Mouse (Mus musculus) thymus, postnatal 36 days (tissue): ENCODE results near the gene Kcnip1.

Experiments
- DNase-seq, 2 experiments: peaks; one replicate each; pipeline ENCODE4 v3.0.0; 2022; ENCODE audit warnings: mixed read lengths in 2 of 2

Gene Kcnip1

DNA sequence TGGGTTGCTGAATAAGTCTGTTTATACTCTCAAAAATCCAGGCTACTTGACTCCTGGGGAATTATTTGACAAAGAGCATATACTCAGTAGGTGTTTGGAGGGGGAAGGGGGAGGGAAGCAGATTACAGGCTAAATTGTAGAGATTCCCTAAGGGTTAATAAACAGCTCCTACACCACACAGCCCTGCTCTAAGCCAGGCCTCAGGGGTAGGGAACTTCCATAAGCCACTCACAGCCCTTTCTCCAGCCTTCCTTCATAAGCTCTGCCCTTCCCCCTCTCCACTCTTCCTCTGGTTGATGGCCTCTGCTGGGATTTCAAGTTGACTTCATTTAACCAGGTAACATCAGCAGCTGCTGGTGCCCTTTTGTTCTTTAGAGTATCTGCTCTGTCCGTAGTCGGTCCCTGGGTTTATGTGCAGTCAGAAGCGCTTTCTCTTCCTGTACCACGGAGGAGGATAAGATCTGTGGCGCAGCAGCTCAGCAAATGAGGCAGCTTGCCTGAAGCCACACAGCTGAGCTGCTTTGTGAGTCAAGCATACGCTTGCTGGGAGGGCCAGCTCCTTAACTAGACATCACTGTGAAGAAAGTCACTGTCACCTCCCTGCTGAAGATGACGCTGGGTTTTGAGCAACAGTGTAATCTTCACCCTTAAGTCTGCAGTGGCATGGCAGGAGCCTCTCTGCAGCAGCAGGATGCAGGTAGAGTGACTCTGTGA lies 54.2 kb downstream of the Kcnip1 start:
- DNase-seq = peak; percentile 75 to 85

GRCm38 (mm10) chr11:33937641-33938040 lies 55.3 kb downstream of the Kcnip1 start:
- DNase-seq = no peak

GRCm38 (mm10) chr11:33934286-33934685 lies 58.7 kb downstream of the Kcnip1 start:
- peak; percentile 52 to 53 for DNase-seq

GRCm38 (mm10) chr11:33932386-33933111 lies 60.4 kb downstream of the Kcnip1 start:
- DNase-seq = peak; percentile 30 to 45

- peak; percentile 78 to 82 for DNase-seq
Measured at GRCm38 (mm10) chr11:33931836-33932385, 61.0 kb downstream of the Kcnip1 start.

GRCm38 (mm10) chr11:33929412-33929811 lies 63.5 kb downstream of the Kcnip1 start:
- no peak for DNase-seq

DNA sequence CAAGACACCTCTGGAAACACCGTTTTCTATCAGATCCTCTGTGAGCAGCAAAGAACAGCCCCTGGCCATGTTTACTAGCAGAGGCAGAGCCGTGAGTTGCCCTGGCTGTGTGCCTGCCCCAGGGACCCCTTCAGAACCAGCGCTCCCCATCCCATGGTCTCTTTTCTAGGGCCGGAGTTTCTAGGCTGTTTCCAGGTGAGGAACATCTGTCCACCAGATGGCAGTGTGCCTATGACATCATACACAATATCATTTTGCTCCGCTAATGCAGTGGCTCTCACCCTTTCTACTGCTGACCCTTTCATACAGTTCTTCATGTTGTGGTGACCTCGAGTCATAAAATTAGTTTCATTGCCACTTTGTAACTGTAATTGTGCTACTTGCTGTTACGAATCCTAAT lies 64.3 kb downstream of the Kcnip1 start:
- peak; percentile 43 to 49 for DNase-seq

GRCm38 (mm10) chr11:33927836-33928235 lies 65.1 kb downstream of the Kcnip1 start:
- no peak for DNase-seq

DNA sequence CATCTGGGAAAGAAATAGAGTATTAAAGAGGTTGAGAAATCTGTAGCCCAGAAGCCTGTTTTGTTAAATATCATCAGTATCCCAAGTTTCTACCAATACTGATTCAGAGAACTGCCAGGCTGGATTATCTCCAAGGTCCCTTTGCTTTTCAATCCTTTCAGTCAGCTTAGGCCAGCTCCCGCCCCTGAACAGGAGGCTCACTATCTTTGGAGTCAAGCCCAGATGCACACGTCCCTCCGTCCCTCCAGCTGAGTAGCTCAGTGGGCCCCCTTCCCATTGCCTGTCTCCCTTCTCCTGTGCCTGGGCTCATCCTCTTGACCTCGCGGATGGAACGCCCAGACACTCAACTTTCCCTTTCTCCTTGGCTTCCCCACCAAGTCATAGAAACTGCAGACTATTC lies 65.6 kb downstream of the Kcnip1 start:
- no peak for DNase-seq

DNA sequence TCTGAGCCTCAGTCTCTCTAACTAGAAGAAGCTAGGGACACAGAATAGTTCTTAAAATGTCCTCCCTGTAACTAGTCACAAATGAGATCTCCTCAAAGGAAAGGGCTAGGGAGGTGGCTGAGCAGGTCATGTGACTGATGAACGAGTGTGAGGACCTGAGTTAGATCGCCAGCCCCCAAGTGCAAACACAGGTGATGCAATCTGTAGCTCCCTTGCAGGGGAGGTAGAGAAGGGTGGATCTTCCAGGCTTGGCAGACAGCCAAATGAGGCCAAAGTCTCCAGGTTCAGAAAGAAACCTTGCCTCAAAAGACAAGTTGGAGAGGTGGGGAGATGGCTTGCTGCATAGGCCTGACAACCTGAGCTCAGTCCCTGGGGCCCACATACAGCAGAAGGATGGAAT lies 66.4 kb downstream of the Kcnip1 start:
- no peak for DNase-seq

DNA sequence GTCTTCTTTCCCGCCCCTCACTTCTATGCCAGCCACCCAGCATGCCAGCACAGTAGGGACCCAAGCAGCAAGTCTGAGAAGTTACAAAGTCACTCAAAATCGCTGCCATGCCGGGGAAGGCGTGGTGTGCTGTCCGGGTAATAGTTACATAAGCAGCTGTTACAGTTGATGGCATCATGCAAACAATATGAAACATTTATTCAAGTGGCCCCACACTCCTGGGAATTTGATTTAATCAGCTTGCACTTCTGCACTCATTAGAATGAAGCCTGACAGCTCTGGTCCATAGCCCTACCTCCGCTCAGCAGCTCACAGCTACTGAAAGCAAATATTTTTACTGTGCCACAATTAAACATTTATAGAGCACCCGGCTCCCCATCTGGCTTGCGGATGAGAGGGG lies 67.2 kb downstream of the Kcnip1 start:
- DNase-seq = no peak

DNA sequence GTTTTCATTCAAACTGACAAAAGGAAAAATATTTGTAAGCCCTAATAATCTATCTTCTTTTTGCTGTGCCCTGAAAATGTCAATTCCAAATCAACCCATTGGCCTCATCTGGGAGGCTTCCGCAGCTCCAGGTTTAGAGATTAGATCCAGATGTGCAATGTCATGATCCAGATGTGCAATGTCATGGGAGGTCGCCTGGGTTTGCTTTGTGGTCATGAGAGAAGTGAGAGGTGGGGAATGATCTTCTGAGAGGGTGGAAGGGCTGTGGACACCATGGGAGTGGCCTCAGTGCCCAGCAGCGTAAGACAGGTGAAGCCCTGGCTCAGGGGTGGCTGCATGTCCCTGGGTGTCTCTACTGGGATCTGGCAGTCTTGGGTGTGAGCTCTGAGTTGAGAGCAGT lies 69.9 kb downstream of the Kcnip1 start:
- no peak for DNase-seq

GRCm38 (mm10) chr11:33921451-33921850 lies 71.5 kb downstream of the Kcnip1 start:
- no peak for DNase-seq

GRCm38 (mm10) chr11:33919826-33920225 lies 73.1 kb downstream of the Kcnip1 start:
- peak in 1 of 2 experiments; percentile 28 for DNase-seq

DNA sequence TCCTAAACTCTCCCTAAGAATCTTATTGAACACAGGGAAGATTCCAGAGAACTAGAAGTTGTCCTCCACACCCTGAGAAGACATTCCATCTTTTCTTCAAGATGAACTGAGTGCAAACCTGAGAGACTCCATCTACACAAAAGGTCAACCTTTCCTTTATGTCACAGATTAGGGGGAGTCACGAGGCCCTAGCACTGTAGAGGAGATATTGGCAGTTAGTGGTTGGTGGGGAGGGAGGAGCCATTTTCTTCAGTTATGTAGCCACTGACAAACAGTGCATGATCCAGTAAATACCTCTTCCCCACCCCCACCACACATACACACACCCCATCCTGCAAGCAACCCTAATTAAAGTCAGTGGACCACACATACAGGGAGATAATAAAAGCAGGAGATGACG lies 74.5 kb downstream of the Kcnip1 start:
- no peak for DNase-seq

DNA sequence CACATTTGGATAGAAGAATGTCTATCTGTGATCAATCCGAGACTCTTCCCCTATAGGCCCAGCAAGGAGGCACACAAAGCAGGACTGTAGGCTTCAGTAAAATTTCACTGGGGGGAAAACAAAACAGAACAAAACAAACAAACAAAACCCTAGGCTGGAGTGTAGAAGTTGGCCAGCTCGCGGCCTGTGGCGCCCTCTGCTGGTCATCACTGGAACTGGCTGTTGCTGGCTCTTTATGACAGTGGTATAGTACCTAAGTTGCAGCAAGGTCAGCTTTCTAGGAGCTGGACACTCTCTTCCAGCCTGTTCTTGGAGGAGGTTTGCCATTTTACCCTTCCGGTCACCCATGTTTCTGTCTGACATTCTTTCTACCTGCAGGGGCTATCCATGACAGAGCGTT lies 75.4 kb downstream of the Kcnip1 start:
- peak; percentile 53 to 64 for DNase-seq

- no peak for DNase-seq
Measured at GRCm38 (mm10) chr11:33914216-33914615, 78.7 kb downstream of the Kcnip1 start.

- DNase-seq = no peak
Measured at GRCm38 (mm10) chr11:33913061-33913460, 79.9 kb downstream of the Kcnip1 start.

DNA sequence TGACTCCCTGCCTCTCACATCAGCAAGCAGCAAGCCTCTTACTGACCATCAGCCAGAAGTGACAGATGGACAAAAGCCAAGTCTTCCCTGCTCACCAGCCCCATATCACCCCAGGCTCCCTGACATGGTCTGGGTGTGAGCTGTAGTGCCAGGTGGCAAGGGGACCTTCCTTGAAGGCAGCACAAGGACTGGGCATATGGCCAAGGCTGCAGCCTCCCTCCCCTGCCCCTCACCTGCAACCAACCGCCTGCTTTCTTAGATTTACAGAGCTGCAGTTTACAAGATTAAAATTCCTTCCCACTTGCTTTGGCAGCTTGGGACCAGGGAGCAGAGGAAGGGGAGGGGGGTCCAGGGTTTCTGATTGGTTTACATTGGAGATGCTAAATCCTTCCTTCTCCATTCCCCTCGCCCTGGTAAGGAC lies 80.8 kb downstream of the Kcnip1 start:
- no peak for DNase-seq

DNA sequence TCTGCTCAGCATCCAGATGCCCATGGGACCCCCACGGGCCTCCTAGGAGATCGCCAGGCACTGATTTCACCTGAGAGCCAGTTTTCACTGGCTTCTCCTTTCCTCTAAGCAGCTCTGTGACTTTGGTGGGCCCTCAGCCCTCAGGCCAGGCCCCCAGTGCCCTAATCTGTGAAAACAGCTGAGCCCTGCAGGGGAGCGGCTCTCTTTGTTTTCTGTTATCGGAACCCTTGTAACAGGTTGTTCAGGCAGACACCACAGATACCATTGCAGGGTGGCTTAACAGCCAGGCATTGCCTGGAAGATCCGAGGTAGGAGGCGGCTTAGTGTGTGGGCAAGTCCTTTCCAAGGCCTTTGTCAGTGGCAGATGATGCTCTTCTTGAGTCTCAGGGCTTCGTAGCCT lies 82.0 kb downstream of the Kcnip1 start:
- no peak for DNase-seq

DNA sequence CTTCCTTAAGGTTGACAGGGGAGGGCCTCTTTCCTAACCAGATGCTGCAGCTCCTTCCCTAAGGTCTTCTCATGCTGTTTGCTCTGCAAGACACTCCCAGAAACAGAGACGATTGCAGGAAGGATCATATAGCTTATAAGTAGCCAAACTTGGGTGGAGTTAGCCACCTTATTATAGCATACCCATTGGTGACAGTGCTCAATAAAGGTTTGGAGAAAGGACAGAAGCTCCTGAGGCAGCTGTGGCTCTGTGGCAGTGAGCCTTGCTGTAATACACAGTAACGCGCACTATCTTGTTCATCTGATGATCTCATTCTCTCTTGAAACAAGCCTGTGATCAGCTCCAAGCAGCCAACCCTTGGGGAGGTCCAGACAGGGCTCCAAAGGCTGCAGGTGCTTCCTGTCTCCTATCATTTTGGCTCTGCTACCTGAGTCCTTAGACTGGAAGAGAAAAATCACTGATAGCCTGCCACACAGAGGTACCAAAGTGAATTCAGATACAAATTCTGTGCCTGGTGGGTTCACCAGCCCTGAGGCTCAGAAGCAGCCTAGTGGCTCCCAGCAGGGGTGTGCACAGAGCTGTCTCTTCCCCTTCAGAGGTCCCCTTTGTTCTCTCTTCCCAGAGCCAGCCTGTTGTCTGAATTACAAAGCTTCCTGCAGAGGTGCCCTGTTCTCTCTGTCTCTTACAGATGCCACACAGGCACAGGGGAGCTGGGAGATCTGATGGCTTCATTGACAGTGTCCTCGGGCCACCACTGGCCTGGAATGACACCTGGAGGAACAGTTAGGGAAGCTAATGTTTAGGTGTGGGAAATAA lies 84.4 kb downstream of the Kcnip1 start:
- DNase-seq = no peak

- no peak for DNase-seq
Measured at GRCm38 (mm10) chr11:33903494-33903893, 89.5 kb downstream of the Kcnip1 start.

GRCm38 (mm10) chr11:33902377-33902776 lies 90.6 kb downstream of the Kcnip1 start:
- no peak for DNase-seq
